Mouse (Mus musculus) midbrain, embryonic 10.5 days (tissue): Measurements from ENCODE around the gene Dock9. TPM values are rescaled to one million over a fixed set of nuclear protein-coding genes. Genes with fewer than 3 reads are reported as not detected.
A peak's percentile ranks its signal among the peaks of the same experiment; 100 is the strongest.

Experiments used
- DNase-seq: peaks from one replicate; pipeline ENCODE4 v3.0.0-alpha.2; 2017; ENCODE audit warnings: low spot score
- H3K27ac ChIP-seq: fragments of 300-500 bp; sonication (generic); replicated peaks from 2 replicates; pipeline ENCODE4 v1.5.1; 2016; ENCODE audit warnings: mild to moderate bottlenecking
- H3K27me3 ChIP-seq: fragments of 300-500 bp; sonication (generic); 2 replicates; pipeline ENCODE4 v1.6.1; 2016; ENCODE audit warnings: low read depth, mild to moderate bottlenecking; ENCODE audit not compliant: poor library complexity, severe bottlenecking
- H3K36me3 ChIP-seq: fragments of 300-500 bp; sonication (generic); 2 replicates; pipeline ENCODE4 v1.6.1; 2016; ENCODE audit warnings: mild to moderate bottlenecking, moderate library complexity
- H3K4me1 ChIP-seq: fragments of 300-500 bp; sonication (generic); 2 replicates; pipeline ENCODE4 v1.6.1; 2016
- H3K4me3 ChIP-seq: fragments of 300-500 bp; sonication (generic); 2 replicates; pipeline ENCODE4 v1.5.1; 2016; ENCODE audit warnings: mild to moderate bottlenecking, moderate library complexity
- H3K9me3 ChIP-seq: fragments of 300-500 bp; sonication (generic); replicated peaks from 2 replicates; pipeline ENCODE4 v1.6.1; 2016; ENCODE audit warnings: mild to moderate bottlenecking
- WGBS: fragments of 180-500 bp; shearing (Covaris S2); methylation state at CpG from one replicate; pipeline ENCODE4 v1.1.7; 2016; 5-methylcytosine and 5-hydroxymethylcytosine counted together
- polyA plus RNA-seq: library from polyadenylated mRNA; unstranded; fragments of >200 nt; fragmentation: Nextera tagmentation; extraction: Ambion mirVana; gene quantifications from 2 replicates; pipeline ENCODE4 v1.2.1, GENCODE M21; 2016

Gene Dock9
- polyA plus RNA-seq, 1 experiment from 2014 or later = 2.1 TPM

- H3K4me3 ChIP-seq = no peak overlapping the region
- 81% methylated on average over 1 of the region's 1 CpGs for WGBS
Measured at GRCm38 (mm10) chr14:121527201-121527600, 270.4 kb downstream of the Dock9 start.

GRCm38 (mm10) chr14:121521709-121522108 is 275.9 kb downstream of the Dock9 start:
- no peaks in the 10 kb centered on the region for H3K9me3 ChIP-seq
- no peaks in the 10 kb centered on the region for H3K27me3 ChIP-seq
- no peaks in the 10 kb centered on the region for H3K36me3 ChIP-seq
- no peaks in the 10 kb centered on the region for H3K4me1 ChIP-seq
- no peak overlapping the region for H3K4me3 ChIP-seq
- WGBS = 89% methylated on average over 4 of the region's 4 CpGs
- no peak overlapping the region for H3K27ac ChIP-seq
- DNase-seq = no peak

More at GRCm38 (mm10) chr14:121527201-121527600, 270.4 kb downstream of the Dock9 start:
- Histone ChIP-seq H3K9me3 (no peaks in the 10 kb centered on the region), H3K27me3 (no peaks in the 10 kb centered on the region), H3K27ac (no peak overlapping the region), H3K4me1 (no peaks in the 10 kb centered on the region), H3K36me3 (no peaks in the 10 kb centered on the region)
- DNase-seq = no peak

- Histone ChIP-seq H3K9me3 (no peaks in the 10 kb centered on the region), H3K27me3 (no peaks in the 10 kb centered on the region), H3K4me3 (no peak overlapping the region), H3K27ac (no peak overlapping the region), H3K4me1 (0 out of 2 replicates have a peak, but pooled peaks cover 3% of the 10 kb centered on the region), H3K36me3 (no peaks in the 10 kb centered on the region)
- DNase-seq = no peak
- WGBS = 88% methylated on average over 5 of the region's 5 CpGs
Measured at GRCm38 (mm10) chr14:121516881-121517280, 280.8 kb downstream of the Dock9 start.

- Histone ChIP-seq H3K9me3 (no peaks in the 10 kb centered on the region), H3K27ac (no peak overlapping the region), H3K36me3 (no peaks in the 10 kb centered on the region), H3K4me3 (no peak overlapping the region), H3K27me3 (peaks cover 38% of the 10 kb centered on the region), H3K4me1 (peaks cover 22% of the 10 kb centered on the region)
- DNase-seq = no peak
- WGBS = 77% methylated on average over 2 of the region's 2 CpGs
Measured at GRCm38 (mm10) chr14:121508929-121509328, 288.7 kb downstream of the Dock9 start.

- peaks cover 43% of the 10 kb centered on the region for H3K27me3 ChIP-seq
- peaks cover 19% of the 10 kb centered on the region for H3K4me1 ChIP-seq
- no peak for DNase-seq
- no peak overlapping the region for H3K4me3 ChIP-seq
- WGBS = 14% methylated on average over 6 of the region's 6 CpGs
- no peaks in the 10 kb centered on the region for H3K36me3 ChIP-seq
- no peaks in the 10 kb centered on the region for H3K9me3 ChIP-seq
- H3K27ac ChIP-seq = no peak overlapping the region
Measured at GRCm38 (mm10) chr14:121506336-121506735, 291.3 kb downstream of the Dock9 start.

GRCm38 (mm10) chr14:121505485-121505860 is 292.2 kb downstream of the Dock9 start:
- Histone ChIP-seq H3K27ac (no peak overlapping the region; the same call in 1 of the 2 replicates), H3K9me3 (no peaks in the 10 kb centered on the region), H3K27me3 (peaks cover 43% of the 10 kb centered on the region), H3K36me3 (no peaks in the 10 kb centered on the region), H3K4me3 (peak overlapping the region; percentile 45), H3K4me1 (peaks cover 19% of the 10 kb centered on the region)
- 23% methylated on average over 9 of the region's 9 CpGs for WGBS
- peak; percentile 22 for DNase-seq

GRCm38 (mm10) chr14:121504781-121505484 is 292.7 kb downstream of the Dock9 start, which contains the start of gene Slc15a1:
Slc15a1 (minus strand) TSS chr14:121505252.
- Histone ChIP-seq H3K27ac (no peak within 1 kb of the TSS; the same call in 1 of the 2 replicates), H3K9me3 (no peaks in the 10 kb centered on the region), H3K36me3 (no peaks in the 10 kb centered on the region), H3K27me3 (peaks cover 43% of the 10 kb centered on the region), H3K4me1 (peaks cover 19% of the 10 kb centered on the region), H3K4me3 (peak within 1 kb of the TSS; percentile 45)
- 12% methylated on average over 33 of the region's 33 CpGs for WGBS
- DNase-seq = no peak

- no peak for DNase-seq
- no peak overlapping the region for H3K27ac ChIP-seq
- H3K4me3 ChIP-seq = no peak overlapping the region
- no peaks in the 10 kb centered on the region for H3K9me3 ChIP-seq
- H3K4me1 ChIP-seq = peaks cover 14% of the 10 kb centered on the region
- H3K27me3 ChIP-seq = peaks cover 22% of the 10 kb centered on the region
- WGBS = 83% methylated on average over 2 of the region's 2 CpGs
- no peaks in the 10 kb centered on the region for H3K36me3 ChIP-seq
Measured at GRCm38 (mm10) chr14:121500577-121500976, 297.1 kb downstream of the Dock9 start.

GRCm38 (mm10) chr14:121499769-121500168 is 297.9 kb downstream of the Dock9 start:
- DNase-seq = no peak
- H3K9me3 ChIP-seq = no peaks in the 10 kb centered on the region

GRCm38 (mm10) chr14:121497800-121498199 is 299.8 kb downstream of the Dock9 start:
- Histone ChIP-seq H3K4me1 (peaks cover 4% of the 10 kb centered on the region), H3K9me3 (no peaks in the 10 kb centered on the region), H3K27ac (no peak overlapping the region), H3K4me3 (no peak overlapping the region), H3K36me3 (no peaks in the 10 kb centered on the region), H3K27me3 (no peaks in the 10 kb centered on the region)
- no peak for DNase-seq
- WGBS = 86% methylated on average over 1 of the region's 1 CpGs

More at GRCm38 (mm10) chr14:121499769-121500168, 297.9 kb downstream of the Dock9 start:
- Histone ChIP-seq H3K27me3 (peaks cover 14% of the 10 kb centered on the region), H3K4me3 (no peak overlapping the region), H3K4me1 (peaks cover 6% of the 10 kb centered on the region), H3K36me3 (no peaks in the 10 kb centered on the region), H3K27ac (no peak overlapping the region)
- WGBS = 86% methylated on average over 1 of the region's 1 CpGs

- WGBS = 82% methylated on average over 4 of the region's 4 CpGs
- Histone ChIP-seq H3K27me3 (no peaks in the 10 kb centered on the region), H3K36me3 (no peaks in the 10 kb centered on the region), H3K4me3 (no peak overlapping the region), H3K4me1 (peaks cover 13% of the 10 kb centered on the region), H3K9me3 (no peaks in the 10 kb centered on the region), H3K27ac (no peak overlapping the region)
- DNase-seq = no peak
Measured at GRCm38 (mm10) chr14:121495741-121496140, 301.9 kb downstream of the Dock9 start.

GRCm38 (mm10) chr14:121495120-121495519 is 302.5 kb downstream of the Dock9 start:
- H3K4me3 ChIP-seq = no peak overlapping the region
- DNase-seq = no peak

GRCm38 (mm10) chr14:121494238-121494637 is 303.4 kb downstream of the Dock9 start:
- no peaks in the 10 kb centered on the region for H3K36me3 ChIP-seq
- H3K4me3 ChIP-seq = no peak overlapping the region
- H3K9me3 ChIP-seq = no peaks in the 10 kb centered on the region
- no peak for DNase-seq
- H3K27me3 ChIP-seq = no peaks in the 10 kb centered on the region
- 75% methylated on average over 2 of the region's 2 CpGs for WGBS
- no peak overlapping the region for H3K27ac ChIP-seq
- peaks cover 13% of the 10 kb centered on the region for H3K4me1 ChIP-seq

More at GRCm38 (mm10) chr14:121495120-121495519, 302.5 kb downstream of the Dock9 start:
- no peaks in the 10 kb centered on the region for H3K9me3 ChIP-seq
- H3K27me3 ChIP-seq = no peaks in the 10 kb centered on the region
- no peak overlapping the region for H3K27ac ChIP-seq
- peaks cover 13% of the 10 kb centered on the region for H3K4me1 ChIP-seq
- no peaks in the 10 kb centered on the region for H3K36me3 ChIP-seq
- 85% methylated on average over 2 of the region's 2 CpGs for WGBS
